Mouse (Mus musculus) c-Kit-negative CD71-positive TER-119-positive erythroid progenitor cells, embryonic 14.5 days (primary cell): ENCODE data around the gene Rfc1.
A peak's percentile ranks its signal among the peaks of the same experiment; 100 is the strongest.

Experiments used
- DNase-seq: peaks from one replicate; pipeline ENCODE4 v3.0.0-alpha.2; 2013; ENCODE audit warnings: low read depth, low spot score

Gene Rfc1

DNA sequence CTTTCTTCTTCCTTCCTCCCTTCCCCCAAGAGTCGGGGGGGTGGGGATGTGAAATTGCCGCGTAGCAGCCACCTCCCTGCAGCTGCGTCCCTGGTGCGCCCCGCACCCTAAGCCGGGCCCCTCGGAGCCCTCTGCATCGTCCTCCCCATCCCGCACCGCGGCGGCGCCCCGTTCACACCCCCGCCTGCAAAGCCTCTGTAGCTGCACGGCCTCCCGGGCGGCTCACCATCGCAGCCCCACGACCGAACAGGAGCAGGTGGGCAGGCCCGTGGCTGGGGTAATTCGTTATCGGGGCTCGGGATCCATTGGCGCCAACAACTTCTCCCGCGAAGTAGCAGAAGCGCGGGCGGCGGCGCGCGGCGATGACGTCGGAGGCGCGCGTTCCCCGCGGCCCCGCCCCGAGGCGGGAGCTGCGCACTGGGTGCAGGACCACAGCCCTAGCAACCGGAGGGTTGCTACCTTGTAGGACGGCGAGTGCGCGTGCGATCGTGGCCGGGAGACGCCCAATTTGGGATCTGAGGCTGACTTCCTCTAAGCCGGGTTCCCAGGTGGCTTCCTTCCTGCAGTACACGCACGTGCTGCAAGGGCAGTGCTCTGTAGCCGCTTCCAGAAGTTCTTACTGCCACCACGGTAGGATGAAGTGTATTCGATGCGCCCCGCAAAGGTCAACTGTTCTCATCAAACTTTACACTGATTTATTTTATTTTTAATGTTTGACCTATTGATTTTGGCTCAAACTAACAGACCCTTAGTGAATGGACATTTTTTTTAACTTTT lies at the start of gene Rfc1:
Rfc1 (minus strand) TSS at position 373 of the 777 bp plus-strand sequence.
- peak; percentile 83 for DNase-seq

- DNase-seq: no peak
Measured at GRCm38 (mm10) chr5:65374746-65375145, 39.3 kb upstream of the Rfc1 start.

- DNase-seq: no peak
Measured at GRCm38 (mm10) chr5:65371551-65371950, 36.1 kb upstream of the Rfc1 start.

DNA sequence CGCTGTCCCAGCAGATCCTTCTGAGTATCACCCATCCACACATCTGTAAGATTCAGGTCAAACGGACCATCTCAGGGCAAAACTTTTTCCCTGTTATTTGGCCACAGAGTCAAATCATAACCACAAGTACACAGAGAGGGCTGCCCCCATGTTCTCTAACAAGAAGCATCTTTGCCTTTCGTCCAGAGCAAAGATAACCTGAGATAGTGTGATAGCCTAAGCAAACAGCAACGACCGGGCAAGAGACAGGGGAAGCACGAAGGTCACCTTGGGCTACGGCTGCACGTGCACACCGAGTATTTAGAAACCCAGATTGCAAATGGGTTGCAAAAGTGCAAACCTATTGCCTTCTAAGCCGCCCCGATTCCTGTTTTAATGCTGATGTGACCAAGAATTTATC lies 32.4 kb upstream of the Rfc1 start:
- DNase-seq: no peak

DNA sequence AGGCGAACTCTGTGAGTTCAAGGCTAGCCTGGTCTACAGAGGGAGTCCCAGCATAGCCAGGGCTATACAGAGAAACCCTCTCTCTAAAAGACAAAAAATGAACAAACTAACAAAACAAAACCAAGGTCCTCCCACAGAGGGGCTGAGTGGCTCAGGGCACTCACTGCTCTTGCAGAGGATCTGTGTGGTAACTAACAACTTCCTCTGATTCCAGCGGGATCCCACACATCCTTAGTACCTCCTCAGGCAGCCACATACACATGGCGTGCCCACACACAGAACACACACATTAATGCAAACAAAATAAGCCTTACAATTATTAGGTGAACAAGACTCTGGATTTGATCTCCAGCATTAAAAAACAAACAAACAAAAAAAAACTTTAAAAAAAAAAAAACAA lies 22.3 kb upstream of the Rfc1 start:
- DNase-seq: no peak

GRCm38 (mm10) chr5:65356851-65357250 lies 21.4 kb upstream of the Rfc1 start:
- DNase-seq: no peak

- DNase-seq: no peak
Measured at GRCm38 (mm10) chr5:65354985-65355384, 19.5 kb upstream of the Rfc1 start.

- DNase-seq: no peak
Measured at GRCm38 (mm10) chr5:65354097-65354496, 18.6 kb upstream of the Rfc1 start.

DNA sequence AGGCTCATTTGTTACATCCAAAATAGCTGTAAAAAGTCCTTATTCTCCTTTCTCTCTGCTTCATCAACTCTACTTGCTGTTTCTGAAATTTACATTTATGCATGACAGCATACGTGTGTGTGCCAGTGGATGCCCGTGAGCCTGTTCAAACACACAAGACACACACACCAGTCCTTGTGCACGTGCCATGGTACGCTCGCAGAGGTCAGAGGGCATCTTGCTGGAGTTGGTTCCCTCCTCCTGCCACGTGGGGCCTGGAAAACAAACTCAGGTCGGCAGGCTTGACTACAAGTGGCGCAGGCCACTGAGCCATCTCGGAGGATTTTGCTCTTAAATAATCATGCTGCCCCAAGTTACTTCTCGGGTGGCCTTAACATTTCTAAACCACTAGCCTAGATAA lies 15.0 kb upstream of the Rfc1 start:
- no peak for DNase-seq

DNA sequence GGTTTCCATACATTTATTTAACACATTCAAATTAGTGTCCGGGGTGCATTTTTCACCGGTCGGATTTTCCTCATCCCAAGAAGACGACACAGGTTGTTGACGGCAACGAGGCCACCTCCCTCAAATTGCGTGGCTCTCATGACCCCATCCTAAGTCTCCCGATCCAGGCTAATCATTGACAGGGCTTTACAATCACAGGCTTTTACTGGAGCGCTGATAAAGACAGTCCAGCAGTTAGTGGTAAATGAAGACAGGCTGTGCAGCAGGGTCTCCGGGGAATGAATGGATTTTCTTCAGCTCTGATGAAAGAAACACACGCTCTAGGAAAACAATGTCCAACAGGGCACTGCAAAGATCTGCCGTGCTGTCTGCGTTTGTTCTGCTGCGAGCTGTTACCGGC lies 12.7 kb upstream of the Rfc1 start, which contains the start of gene Klb:
Klb (plus strand) TSS at position 147 of the 400 bp plus-strand sequence.
- DNase-seq: no peak

DNA sequence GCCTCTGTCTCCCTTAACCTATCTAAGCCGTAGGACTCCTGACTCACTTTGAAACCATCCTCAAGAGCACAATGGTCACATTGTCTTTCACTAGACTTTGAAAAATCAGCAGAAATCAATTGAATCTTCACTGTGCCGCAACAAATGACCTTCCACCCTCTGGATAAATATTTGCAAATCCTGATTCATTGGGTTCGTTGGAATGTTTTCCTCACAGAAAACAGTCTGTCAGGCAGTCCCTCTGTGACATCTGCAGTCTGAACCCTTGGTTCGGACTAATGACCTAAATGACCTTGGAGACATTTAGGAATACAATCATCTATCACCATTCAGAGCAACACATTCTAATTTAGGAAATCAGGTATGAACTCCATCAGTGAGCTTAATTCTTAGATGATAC lies 4.7 kb upstream of the Rfc1 start:
- no peak for DNase-seq

GRCm38 (mm10) chr5:65338394-65338793 lies 2.9 kb upstream of the Rfc1 start:
- no peak for DNase-seq

DNA sequence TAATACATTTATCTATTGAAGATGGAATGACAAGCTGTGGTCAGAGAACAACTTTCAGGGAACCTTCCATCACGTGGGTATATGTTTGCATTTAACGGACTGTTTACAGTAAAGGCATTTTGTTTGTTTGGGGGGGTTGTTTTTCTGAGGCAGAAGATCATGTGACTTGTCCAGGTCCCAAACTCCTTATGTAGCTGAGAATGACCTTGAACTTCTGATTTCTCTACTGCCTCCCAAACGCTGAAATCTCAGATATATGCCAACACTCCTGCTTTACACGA lies 545 bp upstream of the Rfc1 start:
- DNase-seq: no peak

- no peak for DNase-seq
Measured at GRCm38 (mm10) chr5:65334788-65335187, 682 bp downstream of the Rfc1 start.

DNA sequence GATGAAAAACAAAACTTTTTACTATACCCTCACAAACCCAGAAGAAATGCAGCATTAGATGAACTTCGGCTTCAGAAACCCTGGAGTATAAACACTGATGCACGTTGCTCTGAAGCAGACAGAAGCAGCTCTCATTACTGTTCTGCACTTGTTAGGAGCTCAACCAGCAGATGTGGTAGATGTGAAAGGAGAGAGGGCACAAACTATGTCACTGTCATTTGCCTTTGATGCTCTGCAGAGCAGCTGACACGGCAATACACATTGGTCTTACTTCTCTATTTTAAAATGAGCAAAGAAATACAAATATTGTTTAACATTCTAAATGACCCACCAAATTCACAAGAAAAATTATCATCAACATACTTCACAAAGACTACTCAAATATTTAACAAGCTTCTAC lies 5.5 kb downstream of the Rfc1 start:
- no peak for DNase-seq

DNA sequence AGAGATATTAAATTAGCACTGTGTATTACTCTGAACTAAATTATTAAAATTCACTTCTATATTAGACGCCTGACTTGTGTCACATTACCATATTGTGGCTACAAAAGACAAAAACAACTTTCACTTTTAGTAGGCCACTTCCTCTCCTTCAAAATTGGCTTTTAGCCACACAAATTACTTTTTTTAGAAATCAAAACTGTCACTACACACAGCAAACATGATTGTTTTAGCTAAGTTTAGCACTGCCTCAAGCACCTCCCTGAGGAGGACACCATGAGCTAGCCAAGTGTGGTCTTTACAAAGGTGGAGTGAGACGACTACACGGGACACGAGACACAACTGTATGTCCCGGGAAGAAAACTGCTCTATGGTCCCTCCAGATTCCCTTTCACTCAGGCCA lies 9.3 kb downstream of the Rfc1 start:
- no peak for DNase-seq

DNA sequence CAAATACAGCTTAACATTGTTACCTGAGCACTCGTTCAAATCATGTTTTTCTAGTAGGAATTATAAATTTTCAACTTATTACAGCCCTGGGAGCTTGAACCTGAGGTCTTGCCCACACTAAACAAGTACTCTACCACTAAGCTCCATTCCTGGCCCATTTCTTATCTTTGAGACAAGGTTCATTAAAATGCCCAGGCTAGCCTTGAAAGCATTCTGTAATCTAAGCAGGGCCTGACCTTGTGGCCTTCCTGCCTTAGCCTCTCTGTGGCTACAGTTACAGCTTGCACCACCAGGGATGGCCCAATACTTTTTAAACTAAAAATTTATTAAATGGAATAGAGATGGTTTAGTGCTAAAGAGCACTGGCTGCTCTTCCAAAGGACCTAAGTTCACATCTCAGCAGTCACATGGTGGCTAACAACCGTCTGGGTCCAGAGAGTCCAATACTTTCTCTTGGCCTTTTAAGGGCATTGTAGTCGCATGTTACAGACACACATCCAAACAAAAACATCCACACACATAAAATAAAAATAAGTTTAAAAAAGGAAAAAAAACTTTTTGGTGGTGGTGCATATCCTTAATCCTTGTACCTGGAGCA lies 10.6 kb downstream of the Rfc1 start:
- DNase-seq: no peak

DNA sequence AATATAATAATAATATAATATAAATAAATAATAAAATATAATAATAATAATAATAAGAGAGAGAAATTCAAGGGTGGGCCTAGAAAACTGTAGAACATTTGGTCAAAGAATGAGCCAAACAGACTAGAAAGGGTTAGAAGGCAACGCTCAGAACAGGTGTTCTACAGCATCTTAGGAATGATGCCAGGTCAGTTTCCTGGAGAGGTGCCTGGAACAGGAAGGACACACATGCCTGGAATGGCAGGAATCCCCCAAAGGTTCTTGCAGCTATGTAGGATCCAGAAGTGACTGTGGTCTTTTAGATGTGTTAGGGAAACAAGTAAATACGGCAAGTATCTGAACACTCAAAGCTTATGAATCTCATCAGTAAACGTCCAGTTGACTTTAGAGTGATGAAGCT lies 11.2 kb downstream of the Rfc1 start:
- DNase-seq: no peak

DNA sequence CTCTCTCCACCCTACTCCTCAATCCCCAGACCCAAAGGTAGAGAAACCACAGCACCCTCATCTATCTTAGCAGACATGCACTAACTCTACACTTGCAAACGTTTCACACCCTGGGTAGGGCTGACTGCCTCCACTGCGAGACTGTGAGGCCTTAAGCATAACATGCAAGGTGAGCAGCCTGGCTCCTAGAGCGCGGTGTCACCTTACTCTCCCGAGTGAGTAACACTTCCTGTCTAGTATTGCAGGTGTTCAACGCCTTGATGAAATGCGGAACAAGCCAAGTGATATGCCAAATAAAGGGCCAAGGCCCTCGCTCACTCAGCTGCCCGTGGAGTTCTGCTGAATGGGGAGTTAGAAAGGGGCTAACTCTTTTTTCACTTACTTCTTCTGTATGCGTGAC lies 13.3 kb downstream of the Rfc1 start:
- DNase-seq: no peak

- DNase-seq: no peak
Measured at GRCm38 (mm10) chr5:65319176-65319575, 16.3 kb downstream of the Rfc1 start.

GRCm38 (mm10) chr5:65308866-65309265 lies 26.6 kb downstream of the Rfc1 start:
- no peak for DNase-seq

DNA sequence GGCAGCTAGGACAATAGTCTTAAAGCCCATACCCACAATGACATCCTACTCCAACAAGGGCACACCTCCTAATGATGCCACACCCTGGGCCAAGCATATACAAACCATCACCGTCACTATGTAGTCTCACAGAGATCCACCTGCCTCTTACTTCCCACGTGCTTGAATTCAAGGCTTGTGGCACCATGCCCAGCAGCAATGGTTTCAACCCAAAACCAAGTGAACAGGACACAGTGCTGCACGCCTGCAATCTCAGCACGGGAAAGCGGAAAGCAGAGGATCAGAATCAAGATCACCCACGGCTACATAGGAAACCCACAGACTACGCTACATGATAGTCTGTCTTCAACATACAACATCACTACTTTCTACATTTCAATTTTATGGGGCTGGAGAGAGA lies 27.3 kb downstream of the Rfc1 start:
- DNase-seq: no peak

GRCm38 (mm10) chr5:65305516-65305915 lies 30.0 kb downstream of the Rfc1 start:
- no peak for DNase-seq

DNA sequence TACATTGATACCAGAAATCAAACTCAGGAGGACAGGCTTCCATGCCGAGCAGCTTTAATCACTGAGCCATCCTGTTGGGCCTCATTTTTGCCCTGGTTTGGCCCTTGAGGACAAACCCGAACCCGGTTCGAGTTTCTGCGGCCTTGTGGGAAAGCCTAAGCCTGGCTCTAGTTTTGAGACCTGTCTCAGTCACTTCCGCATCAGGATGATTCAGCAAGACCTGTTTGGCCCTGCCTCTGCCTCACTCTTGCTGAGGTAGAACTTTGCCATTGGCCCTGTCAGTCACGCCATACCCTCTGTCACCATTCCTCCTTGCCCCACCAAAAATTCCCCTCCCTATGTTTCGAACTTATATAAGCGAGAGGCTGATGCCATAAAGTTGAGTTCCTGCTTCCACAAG lies 35.3 kb downstream of the Rfc1 start:
- no peak for DNase-seq
